Mouse (Mus musculus) gastrocnemius, postnatal 4 days (tissue): ENCODE data around the gene Pdf. TPM values are rescaled to one million over a fixed set of nuclear protein-coding genes. Genes with fewer than 3 reads are reported as not detected.

Experiments
- DNase-seq, 2 experiments: peaks; one replicate each; pipeline ENCODE4 v3.0.0; 2021 to 2022; ENCODE audit warnings: low spot score in 2 of 2, mixed read lengths in 2 of 2
- long read RNA-seq, 2 experiments: library from polyadenylated mRNA; stranded (forward); transcript quantifications; one replicate each; pipeline ENCODE4 v2.0.0; 2021
- total RNA-seq, 2 experiments: library from RNA; stranded (reverse); gene quantifications; 2 replicates each; pipeline ENCODE4 v1.2.3; 2021

Gene Pdf
- 10 to 100 TPM; 22.7 to 26.5 TPM for total RNA-seq
- long read RNA-seq, experiment 1, transcript Pdf-201 (2 exons, 1,306 nt), result major isoform, 68 of 69 reads
- long read RNA-seq, experiment 1, partial matches to known transcripts, result 0 of 69 reads
- long read RNA-seq, experiment 1, other reads (novel, unspliced or antisense), result 1 of 69 reads
- long read RNA-seq, experiment 2, transcript Pdf-201 (2 exons, 1,306 nt), result major isoform, 64 of 67 reads
- long read RNA-seq, experiment 2, partial matches to known transcripts, result 0 of 67 reads
- long read RNA-seq, experiment 2, other reads (novel, unspliced or antisense), result 3 of 67 reads

- peak; percentile 66 to 84 for DNase-seq
Observed at GRCm38 (mm10) chr8:107048061-107048941, at the start of gene Pdf. Gene Pdf (minus strand): TSS chr8:107048614.

DNA sequence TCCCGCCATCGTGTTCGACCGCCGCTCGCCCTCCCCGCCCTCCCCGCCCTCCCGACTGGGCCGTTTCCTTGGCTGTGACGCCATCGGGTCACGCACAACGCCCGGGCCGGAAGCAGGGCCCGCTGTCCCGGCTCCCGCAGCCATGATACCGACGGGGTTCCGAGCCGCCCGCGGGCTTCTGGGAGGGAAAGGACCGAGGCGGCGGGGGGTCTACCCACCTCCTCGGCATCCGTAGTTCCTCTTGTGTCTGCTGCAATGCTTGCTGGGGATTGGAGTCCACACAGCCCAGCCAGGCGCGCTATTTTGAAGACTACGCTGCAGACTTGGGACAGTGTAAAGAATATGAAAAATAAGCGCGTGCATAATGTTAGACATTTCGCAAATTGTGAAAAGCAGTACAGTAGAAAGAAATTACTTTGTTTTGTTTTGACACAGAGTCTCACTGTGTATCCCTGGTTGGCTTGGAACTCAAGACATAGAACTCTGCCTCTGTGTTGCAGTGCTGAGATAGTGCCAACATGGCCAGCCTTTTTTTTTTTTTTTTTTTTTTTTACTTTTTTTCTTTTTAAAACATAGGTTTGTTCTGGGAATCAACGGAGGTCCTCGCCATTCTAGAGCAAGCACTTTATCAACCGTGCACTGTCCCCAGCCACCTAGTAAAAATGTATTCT lies 48.1 kb upstream of the Pdf start, which contains the start of gene Terf2:
Gene Terf2 (minus strand): TSS at position 182 of the 671 bp plus-strand sequence.
- DNase-seq, result peak; percentile 81 to 92

DNA sequence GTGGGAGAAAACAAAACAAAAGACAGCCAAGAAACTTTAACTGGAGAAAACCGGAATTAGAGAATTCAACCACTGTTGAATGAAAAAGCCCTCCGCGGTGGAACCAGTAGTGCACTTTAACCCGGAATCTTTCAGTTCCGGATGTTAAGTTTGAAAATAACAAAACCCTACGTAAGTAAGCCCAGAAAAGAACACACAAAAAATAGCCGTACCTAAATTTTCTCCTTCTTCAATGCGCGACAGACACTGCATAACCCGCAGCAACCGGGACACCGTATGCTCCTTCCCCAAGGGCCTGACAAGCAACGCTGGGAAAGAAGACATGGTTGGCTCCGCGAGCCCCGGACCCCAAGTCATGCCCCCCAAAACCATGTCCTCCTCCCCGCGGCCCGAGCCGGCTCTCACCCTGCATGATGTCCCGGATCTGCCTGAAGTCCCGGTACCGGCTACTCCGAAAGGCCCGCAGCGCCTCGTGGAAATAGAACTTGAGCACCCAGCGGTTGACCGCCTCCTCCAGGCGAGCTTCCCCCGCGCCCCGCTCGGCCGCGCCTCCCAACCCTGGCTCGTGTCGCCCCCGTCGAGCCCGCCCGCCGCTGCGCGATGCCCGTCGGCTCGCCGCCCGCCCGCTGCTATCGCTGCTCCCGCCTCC lies 47.4 kb upstream of the Pdf start:
- no peak for DNase-seq

GRCm38 (mm10) chr8:107090531-107090930 lies 42.1 kb upstream of the Pdf start:
- no peak for DNase-seq

DNA sequence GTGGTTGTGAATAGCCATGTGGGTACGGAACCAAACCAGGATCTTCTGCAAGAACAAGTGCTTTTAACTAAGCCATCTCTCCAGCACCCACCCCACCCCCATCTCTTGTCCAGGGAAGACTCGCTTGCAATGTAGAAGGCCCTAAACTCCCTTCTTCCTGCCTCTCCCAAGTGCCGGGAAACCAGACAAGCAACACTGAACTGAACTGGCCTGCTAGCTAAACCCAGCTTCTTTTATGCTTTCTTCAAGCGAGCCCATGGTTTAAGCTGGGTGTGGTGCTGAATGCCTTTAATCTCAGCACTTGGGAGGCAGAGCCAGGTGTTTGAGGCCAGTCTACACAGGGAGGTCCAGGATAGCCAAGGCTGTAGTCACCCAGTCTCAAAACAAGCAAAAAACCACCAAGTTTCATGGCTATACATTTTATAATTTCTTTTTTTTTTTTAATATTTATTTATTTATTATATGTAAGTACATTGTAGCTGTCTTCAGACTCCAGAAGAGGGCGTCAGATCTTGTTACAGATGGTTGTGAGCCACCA lies 40.2 kb upstream of the Pdf start:
- DNase-seq, result no peak

GRCm38 (mm10) chr8:107086018-107086417 lies 37.6 kb upstream of the Pdf start:
- no peak for DNase-seq

GRCm38 (mm10) chr8:107085358-107085757 lies 36.9 kb upstream of the Pdf start:
- no peak for DNase-seq

DNA sequence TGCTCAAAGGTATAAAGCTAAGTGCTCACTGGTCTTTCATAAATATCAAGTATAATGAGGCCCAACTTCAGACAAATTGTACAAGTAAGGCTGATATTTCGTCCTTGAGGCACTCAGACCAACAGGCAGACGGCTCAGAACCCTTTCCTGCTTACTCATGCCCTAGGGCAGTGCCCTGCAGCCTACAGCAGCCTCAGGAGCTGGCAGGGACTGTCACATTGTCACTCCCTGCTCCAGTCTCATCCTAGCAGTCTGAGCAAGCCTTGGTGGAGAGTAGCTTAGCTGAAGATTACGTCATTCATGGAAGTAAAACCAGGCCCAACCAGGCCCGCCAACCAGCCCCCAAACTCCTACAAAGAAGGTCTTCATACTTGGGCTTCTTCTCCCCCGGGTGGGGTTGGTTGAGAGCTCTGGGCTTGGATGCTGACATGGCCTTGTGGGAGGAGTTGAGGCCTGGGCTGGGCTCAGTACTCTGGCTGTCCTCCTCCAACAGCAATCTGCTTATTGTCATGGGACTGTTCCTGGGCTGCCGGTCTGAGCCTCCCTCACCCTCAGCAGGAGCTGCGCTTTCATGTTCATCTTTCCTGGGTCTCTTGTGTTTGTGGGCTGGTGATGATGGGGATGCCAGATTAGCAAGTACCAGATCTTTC lies 27.9 kb upstream of the Pdf start:
- no peak for DNase-seq

- DNase-seq, result no peak
Observed at GRCm38 (mm10) chr8:107074128-107074527, 25.7 kb upstream of the Pdf start.

GRCm38 (mm10) chr8:107073706-107074105 lies 25.3 kb upstream of the Pdf start:
- DNase-seq, result no peak

DNA sequence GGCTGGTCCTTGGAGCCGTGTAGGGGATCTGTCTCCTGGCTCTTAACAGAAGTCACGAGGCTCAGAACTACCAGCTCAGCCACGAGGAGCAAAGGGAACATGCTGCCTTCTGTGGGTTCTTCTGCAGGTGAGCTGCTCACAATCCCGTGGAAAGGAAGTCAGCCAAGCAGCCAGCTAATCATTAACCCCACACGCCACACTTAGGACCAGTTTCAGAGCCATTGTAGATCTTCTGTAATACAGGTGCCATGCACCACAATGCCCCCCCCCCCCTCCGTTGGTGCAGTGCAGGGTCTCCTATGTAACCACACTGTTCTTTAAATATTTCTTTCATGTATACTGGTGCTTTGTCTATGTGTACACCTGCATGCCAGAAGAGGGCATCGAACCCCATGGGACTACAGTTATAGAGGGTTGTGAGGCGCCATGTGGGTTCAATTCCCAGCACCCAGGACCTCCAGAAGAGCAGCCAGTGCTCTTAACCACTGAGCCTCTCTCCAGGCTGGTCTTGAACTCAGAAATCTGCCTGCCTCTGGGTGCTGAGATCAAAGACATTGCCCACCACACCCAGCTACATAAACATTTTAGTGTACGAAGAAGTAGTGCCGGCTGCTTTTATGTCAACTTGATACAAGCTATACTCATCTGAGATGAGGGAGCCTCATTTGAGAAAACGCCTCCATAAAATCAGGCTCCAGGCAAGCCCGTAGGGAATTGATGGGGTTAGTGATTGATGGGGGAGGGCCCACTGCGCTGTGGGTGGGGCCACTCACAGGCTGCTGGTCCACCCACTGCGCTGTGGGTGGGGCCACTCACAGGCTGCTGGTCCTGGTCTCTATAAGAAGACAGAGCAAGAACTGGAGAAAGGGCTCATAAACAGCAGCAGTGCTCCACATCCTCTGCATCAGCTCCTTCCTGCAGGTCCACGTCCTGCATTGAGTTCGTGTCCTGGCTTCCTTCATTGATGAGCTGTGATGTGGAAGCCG lies 17.4 kb upstream of the Pdf start, which contains the start of gene Tmed6:
Gene Tmed6 (minus strand): TSS at position 134 of the 986 bp plus-strand sequence.
- DNase-seq, result no peak

- no peak for DNase-seq
Observed at GRCm38 (mm10) chr8:107062613-107063012, 14.2 kb upstream of the Pdf start.

- no peak for DNase-seq
Observed at GRCm38 (mm10) chr8:107056973-107057369, 8.6 kb upstream of the Pdf start.

GRCm38 (mm10) chr8:107056076-107056972 lies 7.9 kb upstream of the Pdf start, which contains the start of the genes Cog8 and Nip7:
Gene Cog8 (minus strand): TSS chr8:107056689.
Gene Nip7 (plus strand): TSS chr8:107056877.
- DNase-seq, result peak; percentile 89 to 94

DNA sequence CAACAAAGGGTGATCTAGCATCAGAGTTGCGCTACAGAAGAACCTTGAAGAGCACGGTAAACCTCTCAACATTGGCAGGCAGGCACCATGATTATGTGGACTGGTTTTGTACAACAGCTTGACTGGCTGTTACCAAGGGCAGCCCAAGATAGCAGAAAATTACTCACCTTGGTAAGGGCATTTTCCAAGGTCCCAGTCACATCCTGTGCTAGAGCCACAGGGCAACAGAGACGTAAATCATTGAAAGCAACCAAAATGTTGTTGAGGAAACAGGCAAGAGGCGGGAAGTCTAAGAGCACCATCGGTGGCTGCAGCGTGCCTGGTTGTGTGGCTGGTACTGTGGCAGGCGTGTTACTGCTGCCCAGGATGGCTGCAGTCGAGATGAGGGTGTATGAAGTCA lies 3.6 kb upstream of the Pdf start:
- no peak for DNase-seq

- no peak for DNase-seq
Observed at GRCm38 (mm10) chr8:107049480-107049879, 1.1 kb upstream of the Pdf start.

GRCm38 (mm10) chr8:107046976-107047375 lies 1.4 kb downstream of the Pdf start:
- no peak for DNase-seq

DNA sequence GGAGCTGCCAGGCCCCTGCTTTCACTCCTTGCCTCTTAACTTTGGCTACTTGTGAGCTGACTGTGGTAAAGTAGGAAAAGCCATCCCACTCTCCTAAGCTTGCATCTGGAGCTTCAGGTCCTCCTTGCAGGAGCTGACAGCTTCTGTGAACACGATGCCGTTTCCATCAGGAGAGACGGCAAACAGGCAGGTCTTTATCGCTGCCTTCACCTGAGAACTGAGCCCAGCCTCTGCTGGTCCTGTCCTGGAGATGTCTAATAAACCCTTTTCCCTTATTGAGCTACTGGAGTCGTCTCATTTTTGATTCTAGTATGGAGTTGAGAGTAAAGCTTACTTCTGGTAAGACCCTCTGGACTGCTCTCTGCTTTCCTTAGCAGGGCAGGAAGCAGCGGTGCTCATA lies 2.9 kb downstream of the Pdf start:
- no peak for DNase-seq
